Mouse (Mus musculus) stomach, embryonic 15.5 days (tissue): Measurements from ENCODE around the gene Maml2. TPM values are rescaled to one million over a fixed set of nuclear protein-coding genes. Genes with fewer than 3 reads are reported as not detected.

Source experiments
- ATAC-seq: fragments of 200-750 bp; cut with Nextera tagmentation; 2 replicates; pipeline ENCODE4 v1.8.0; 2017; ENCODE audit warnings: low read depth, moderate number of reproducible peaks, moderate TSS enrichment; ENCODE audit not compliant: insufficient read depth, low FRiP score
- H3K27ac ChIP-seq: fragments of 300-500 bp; sonication (generic); 2 replicates; pipeline ENCODE4 v1.5.1; 2015; ENCODE audit warnings: mild to moderate bottlenecking, inconsistent platforms
- H3K27me3 ChIP-seq: fragments of 300-500 bp; sonication (generic); replicated peaks from 2 replicates; pipeline ENCODE4 v1.6.1; 2015; ENCODE audit warnings: inconsistent platforms
- H3K36me3 ChIP-seq: fragments of 300-500 bp; sonication (generic); 2 replicates; pipeline ENCODE4 v1.6.1; 2015; ENCODE audit warnings: inconsistent platforms
- H3K4me1 ChIP-seq: fragments of 300-500 bp; sonication (generic); 2 replicates; pipeline ENCODE4 v1.6.1; 2015; ENCODE audit warnings: inconsistent platforms
- H3K4me2 ChIP-seq: fragments of 300-500 bp; sonication (generic); 2 replicates; pipeline ENCODE4 v1.6.1; 2015; ENCODE audit warnings: mild to moderate bottlenecking, inconsistent platforms
- H3K4me3 ChIP-seq: fragments of 300-500 bp; sonication (generic); replicated peaks from 2 replicates; pipeline ENCODE4 v1.5.1; 2015; ENCODE audit warnings: inconsistent platforms
- H3K9ac ChIP-seq: fragments of 300-500 bp; sonication (generic); 2 replicates; pipeline ENCODE4 v1.6.1; 2015; ENCODE audit warnings: inconsistent platforms
- H3K9me3 ChIP-seq: fragments of 300-500 bp; sonication (generic); 2 replicates; pipeline ENCODE4 v1.6.1; 2016; ENCODE audit warnings: inconsistent platforms
- WGBS: fragments of 180-500 bp; shearing (Covaris S2); methylation state at CpG from one replicate; pipeline ENCODE4 v1.1.7; 2015; 5-methylcytosine and 5-hydroxymethylcytosine counted together
- polyA plus RNA-seq: library from polyadenylated mRNA; unstranded; fragments of >200 nt; fragmentation: Nextera tagmentation; extraction: Ambion mirVana; gene quantifications from 2 replicates; pipeline ENCODE4 v1.2.1, GENCODE M21; 2015

Gene Maml2
- polyA plus RNA-seq: 8.5 and 9.0 TPM in 2 replicates

DNA sequence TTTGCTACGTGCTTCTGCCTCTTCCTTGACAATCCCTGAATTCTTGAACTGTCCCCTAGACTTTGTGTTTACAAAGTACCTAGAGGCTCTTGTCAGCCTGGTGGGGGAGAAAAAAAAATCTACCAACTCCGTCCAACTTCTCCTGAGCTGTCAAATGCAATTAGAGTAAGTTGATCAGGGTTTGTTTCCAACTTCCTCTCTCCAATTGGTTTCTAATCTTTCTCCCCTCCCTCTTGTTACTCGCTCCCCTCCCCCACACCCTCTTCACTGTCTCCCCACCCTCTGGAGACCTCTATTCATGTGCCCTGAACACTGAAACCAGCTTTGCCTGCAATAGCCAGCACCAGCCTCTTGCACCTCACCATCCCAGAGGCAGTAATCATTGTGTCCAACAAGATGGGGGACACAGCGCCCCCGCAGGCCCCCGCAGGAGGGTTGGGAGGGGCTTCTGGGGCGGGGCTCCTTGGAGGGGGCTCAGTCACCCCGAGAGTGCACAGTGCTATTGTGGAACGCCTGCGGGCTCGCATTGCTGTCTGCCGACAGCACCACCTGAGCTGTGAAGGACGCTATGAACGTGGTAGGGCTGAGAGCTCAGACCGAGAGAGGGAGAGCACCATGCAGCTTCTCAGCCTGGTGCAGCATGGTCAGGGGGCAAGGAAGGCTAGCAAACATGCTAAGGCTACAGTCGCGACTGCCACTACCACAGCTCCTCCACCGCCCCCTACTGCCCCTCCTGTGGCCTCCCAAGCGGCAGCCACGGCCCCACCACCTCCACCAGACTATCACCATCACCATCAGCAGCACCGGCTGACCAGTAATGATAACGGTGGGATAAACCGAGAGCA lies at the start of gene Maml2:
TSS of gene Maml2 (plus strand) at position 290 of the 845 bp plus-strand sequence.
- Histone ChIP-seq H3K9me3 (no peaks in the 10 kb centered on the region), H3K9ac (peak within 1 kb of the TSS; percentile 52), H3K27ac (peak within 1 kb of the TSS; percentile 72), H3K36me3 (no peaks in the 10 kb centered on the region), H3K4me1 (peaks cover 37% of the 10 kb centered on the region), H3K4me3 (peak within 1 kb of the TSS; percentile 57), H3K4me2 (peak within 1 kb of the TSS; percentile 97), H3K27me3 (no peaks in the 10 kb centered on the region)
- ATAC-seq: peak; percentile 62
- WGBS: 1% methylated on average over 23 of the region's 23 CpGs

DNA sequence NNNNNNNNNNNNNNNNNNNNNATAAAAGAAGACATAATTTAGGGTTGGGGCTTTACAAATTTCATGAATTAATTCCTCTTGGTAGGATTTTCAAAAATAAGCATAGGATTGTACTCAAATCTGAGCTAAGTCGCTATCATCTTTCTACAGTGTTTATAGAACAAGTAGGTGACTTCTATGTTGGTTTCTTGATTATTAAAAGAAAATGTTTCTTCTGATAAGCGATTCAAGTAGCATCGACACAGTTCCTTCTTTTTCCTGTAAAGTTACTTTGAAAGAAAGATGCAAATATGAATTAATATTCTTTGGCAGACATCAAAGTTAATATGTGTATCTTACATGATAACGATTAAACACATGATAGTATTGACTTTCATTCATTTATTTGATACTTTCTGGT lies 49.7 kb upstream of the Maml2 start:
- Histone ChIP-seq H3K4me1 (no peaks in the 10 kb centered on the region), H3K4me2 (no peak overlapping the region), H3K36me3 (no peaks in the 10 kb centered on the region), H3K9me3 (no peaks in the 10 kb centered on the region), H3K27ac (no peak overlapping the region), H3K27me3 (no peaks in the 10 kb centered on the region), H3K9ac (no peak overlapping the region), H3K4me3 (no peak overlapping the region)
- ATAC-seq: no peak
- WGBS: 93% methylated on average over 4 of the region's 4 CpGs

DNA sequence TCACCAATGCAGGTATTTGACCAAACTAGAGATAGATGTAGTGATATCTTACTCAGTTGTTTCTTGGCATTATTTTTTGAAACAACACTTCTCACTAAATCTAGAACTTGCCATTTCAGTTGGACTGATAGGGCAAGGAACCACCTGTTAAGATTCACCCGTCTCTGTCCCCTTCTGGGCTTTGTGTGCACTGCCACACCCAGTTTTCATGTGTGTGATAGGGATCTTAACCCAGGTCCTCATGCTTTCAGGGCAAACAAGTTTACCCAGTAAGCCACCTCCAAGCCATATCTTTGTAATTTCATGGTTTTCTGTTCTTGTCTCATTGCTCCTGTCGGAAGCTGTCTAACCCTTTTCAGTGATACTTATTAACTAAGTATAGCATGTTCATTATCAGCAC lies 46.5 kb upstream of the Maml2 start:
- Histone ChIP-seq H3K4me3 (no peak overlapping the region), H3K36me3 (no peaks in the 10 kb centered on the region), H3K9ac (no peak overlapping the region), H3K27me3 (no peaks in the 10 kb centered on the region), H3K27ac (no peak overlapping the region), H3K9me3 (no peaks in the 10 kb centered on the region), H3K4me2 (no peak overlapping the region), H3K4me1 (no peaks in the 10 kb centered on the region)
- no peak for ATAC-seq
- WGBS: 72% methylated on average over 2 of the region's 2 CpGs

DNA sequence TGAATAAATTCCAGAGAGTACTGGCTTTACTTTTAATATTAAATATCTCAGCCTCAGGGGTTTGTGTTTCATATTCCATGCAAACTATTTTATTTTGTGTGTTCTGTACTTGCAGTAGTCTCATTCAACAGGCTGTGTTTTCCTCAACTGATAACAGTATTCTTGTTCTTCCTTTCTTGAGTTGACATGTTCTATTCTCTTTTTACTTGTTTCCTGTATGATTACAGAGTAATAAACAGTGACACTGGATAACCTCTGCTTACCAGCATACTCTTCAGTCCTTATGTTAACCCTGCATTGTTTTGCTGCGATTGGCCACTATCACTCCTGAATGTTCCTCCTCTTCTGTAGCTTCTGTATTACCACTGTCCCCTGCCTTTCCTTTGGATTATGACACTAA lies 41.0 kb upstream of the Maml2 start:
- Histone ChIP-seq H3K4me1 (no peaks in the 10 kb centered on the region), H3K4me2 (no peak overlapping the region), H3K27ac (no peak overlapping the region), H3K9ac (no peak overlapping the region), H3K36me3 (no peaks in the 10 kb centered on the region), H3K9me3 (no peaks in the 10 kb centered on the region), H3K4me3 (no peak overlapping the region), H3K27me3 (no peaks in the 10 kb centered on the region)
- no peak for ATAC-seq
- WGBS: 98% methylated on average over 1 of the region's 1 CpGs

DNA sequence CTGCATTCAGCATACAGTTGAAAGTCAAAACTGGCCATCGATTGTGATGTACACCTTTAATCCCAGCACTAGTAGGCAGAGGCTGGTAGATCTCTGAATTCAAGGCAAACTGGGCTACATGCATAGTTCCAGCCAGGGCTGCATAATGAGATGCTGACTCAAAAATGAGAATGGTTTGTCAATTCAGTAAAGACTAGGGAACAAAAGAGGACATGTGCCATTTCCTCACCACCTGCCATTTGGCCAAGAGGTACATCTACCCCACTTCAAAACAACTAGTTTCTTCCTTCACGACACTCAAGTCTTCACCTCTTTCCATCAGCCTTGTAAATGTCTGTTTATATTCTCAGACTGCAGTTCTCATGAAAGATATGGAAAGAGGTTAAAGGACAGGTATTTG lies 39.6 kb upstream of the Maml2 start:
- Histone ChIP-seq H3K4me3 (no peak overlapping the region), H3K4me1 (no peaks in the 10 kb centered on the region), H3K9me3 (no peaks in the 10 kb centered on the region), H3K27ac (no peak overlapping the region), H3K4me2 (no peak overlapping the region), H3K27me3 (no peaks in the 10 kb centered on the region), H3K36me3 (no peaks in the 10 kb centered on the region), H3K9ac (no peak overlapping the region)
- no peak for ATAC-seq
- WGBS: 88% methylated on average over 2 of the region's 2 CpGs

DNA sequence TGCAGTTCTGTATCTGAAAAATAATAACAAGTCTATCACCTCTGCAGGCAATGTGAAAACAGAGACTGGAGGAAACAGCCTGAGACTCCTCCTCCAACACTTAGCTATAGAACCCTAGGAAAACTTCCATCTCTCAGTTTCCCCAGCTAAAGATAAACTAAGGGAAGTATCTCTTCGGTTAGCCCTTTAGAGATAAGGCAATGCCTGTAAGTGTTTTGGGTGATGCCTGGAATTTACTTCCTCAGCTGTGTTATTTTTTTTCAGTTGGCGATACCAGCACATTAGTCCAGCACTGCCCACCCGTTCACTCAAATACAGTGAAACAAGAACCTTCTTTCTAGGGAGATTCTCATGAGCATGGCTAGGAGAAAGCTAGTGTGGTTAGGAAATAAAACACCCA lies 36.8 kb upstream of the Maml2 start:
- Histone ChIP-seq H3K4me3 (no peak overlapping the region), H3K36me3 (no peaks in the 10 kb centered on the region), H3K27ac (no peak overlapping the region), H3K9ac (no peak overlapping the region), H3K27me3 (no peaks in the 10 kb centered on the region), H3K4me2 (no peak overlapping the region), H3K9me3 (no peaks in the 10 kb centered on the region), H3K4me1 (no peaks in the 10 kb centered on the region)
- ATAC-seq: no peak
- WGBS: 71% methylated on average over 3 of the region's 3 CpGs

- Histone ChIP-seq H3K9ac (no peak overlapping the region), H3K9me3 (no peaks in the 10 kb centered on the region), H3K36me3 (no peaks in the 10 kb centered on the region), H3K4me1 (no peaks in the 10 kb centered on the region), H3K4me3 (no peak overlapping the region), H3K27ac (no peak overlapping the region), H3K4me2 (no peak overlapping the region), H3K27me3 (no peaks in the 10 kb centered on the region)
- no peak for ATAC-seq
- WGBS: 84% methylated on average over 1 of the region's 1 CpGs
Observed at GRCm38 (mm10) chr9:13273219-13273618, 24.5 kb upstream of the Maml2 start.

GRCm38 (mm10) chr9:13287482-13287881 lies 10.3 kb upstream of the Maml2 start:
- no peak for ATAC-seq
- WGBS: 63% methylated on average over 2 of the region's 2 CpGs

GRCm38 (mm10) chr9:13296274-13297121 lies 1.3 kb upstream of the Maml2 start:
- under 1% methylated on average over 28 of the region's 28 CpGs for WGBS
- peak overlapping the region; percentile 52; the same call in 1 of the 2 replicates for H3K9ac ChIP-seq
- H3K4me1 ChIP-seq: peaks cover 31% of the 10 kb centered on the region
- H3K36me3 ChIP-seq: no peaks in the 10 kb centered on the region
- peak; percentile 93 for ATAC-seq
- no peaks in the 10 kb centered on the region for H3K9me3 ChIP-seq
- H3K27ac ChIP-seq: peak overlapping the region; percentile 72
- H3K27me3 ChIP-seq: no peaks in the 10 kb centered on the region
- peak overlapping the region; percentile 57 for H3K4me3 ChIP-seq
- H3K4me2 ChIP-seq: peak overlapping the region; percentile 97

More at GRCm38 (mm10) chr9:13287482-13287881, 10.3 kb upstream of the Maml2 start:
- no peaks in the 10 kb centered on the region for H3K27me3 ChIP-seq
- no peak overlapping the region for H3K27ac ChIP-seq
- H3K36me3 ChIP-seq: 0 out of 2 replicates have a peak, but pooled peaks cover 3% of the 10 kb centered on the region
- H3K4me3 ChIP-seq: no peak overlapping the region
- H3K9ac ChIP-seq: no peak overlapping the region
- H3K4me2 ChIP-seq: no peak overlapping the region
- H3K4me1 ChIP-seq: no peaks in the 10 kb centered on the region
- no peaks in the 10 kb centered on the region for H3K9me3 ChIP-seq

GRCm38 (mm10) chr9:13297122-13297667 lies 562 bp upstream of the Maml2 start:
- H3K4me2 ChIP-seq: peak overlapping the region; percentile 97
- H3K4me3 ChIP-seq: peak overlapping the region; percentile 57
- no peaks in the 10 kb centered on the region for H3K36me3 ChIP-seq
- no peaks in the 10 kb centered on the region for H3K9me3 ChIP-seq
- H3K27me3 ChIP-seq: no peaks in the 10 kb centered on the region
- peak overlapping the region; percentile 72; the same call in 1 of the 2 replicates for H3K27ac ChIP-seq
- peaks cover 37% of the 10 kb centered on the region for H3K4me1 ChIP-seq
- ATAC-seq: no peak
- 0% methylated on average over 12 of the region's 12 CpGs for WGBS
- peak overlapping the region; percentile 39; the same call in 1 of the 2 replicates for H3K9ac ChIP-seq

GRCm38 (mm10) chr9:13298513-13298878 lies 739 bp downstream of the Maml2 start:
- Histone ChIP-seq H3K4me2 (peak overlapping the region; percentile 97), H3K9me3 (no peaks in the 10 kb centered on the region), H3K36me3 (no peaks in the 10 kb centered on the region), H3K9ac (peak overlapping the region; percentile 39; the same call in 1 of the 2 replicates), H3K27ac (no peak overlapping the region), H3K4me3 (peak overlapping the region; percentile 57), H3K27me3 (no peaks in the 10 kb centered on the region), H3K4me1 (peaks cover 38% of the 10 kb centered on the region)
- no peak for ATAC-seq
- WGBS: 24% methylated on average over 9 of the region's 9 CpGs
